Mouse (Mus musculus): ENCODE data around the gene Cdk14. TPM values are rescaled to one million over a fixed set of nuclear protein-coding genes. Genes with fewer than 3 reads are reported as not detected.

Gene Cdk14
- polyA plus RNA-seq, 1 experiment = 14.8 TPM

DNA sequence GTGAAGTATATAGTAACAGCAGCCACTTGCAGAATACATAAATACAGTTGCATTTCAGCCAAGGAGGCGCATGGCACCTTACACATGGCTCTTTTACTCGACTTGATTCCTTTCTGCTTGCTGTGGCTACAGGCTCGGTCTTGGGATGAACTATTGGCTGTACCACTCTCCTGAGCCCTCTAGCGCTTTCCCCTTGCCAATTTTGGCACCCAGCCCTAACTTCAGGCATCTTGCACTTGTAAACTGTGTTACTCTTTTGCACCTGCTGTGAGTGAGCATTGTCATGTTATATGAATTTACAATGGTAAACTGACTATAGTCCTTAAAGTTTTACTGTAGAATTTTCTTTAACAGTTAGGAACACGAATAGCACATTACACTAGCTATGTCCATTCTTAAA lies 603.1 kb downstream of the Cdk14 start:
- Histone ChIP-seq H3K27ac (ENCODE audit: insufficient read depth, low read length) (no peak overlapping the region), H3K9me3 (replicated peaks; ENCODE audit: control insufficient read depth, insufficient read depth, low read length, poor library complexity, severe bottlenecking) (no peaks in the 10 kb centered on the region; the same call in 1 of the 2 replicates), H3K36me3 (ENCODE audit: control insufficient read depth, insufficient read depth, low read length, poor library complexity, severe bottlenecking) (no peaks in the 10 kb centered on the region), H3K27me3 (ENCODE audit: control insufficient read depth, insufficient read depth, low read length, poor library complexity, severe bottlenecking) (no peaks in the 10 kb centered on the region), H3K9ac (ENCODE audit: low read depth, poor library complexity, severe bottlenecking) (no peak overlapping the region), H3K4me3 (ENCODE audit: low read depth, low read length) (no peak overlapping the region), H3K4me1 (ENCODE audit: control insufficient read depth, insufficient read depth, low read length) (no peaks in the 10 kb centered on the region)
- TF ChIP-seq POLR2A (IDR thresholded peaks at IDR 0.05; ENCODE audit: insufficient read depth, low read length) (no peak), CTCF (IDR thresholded peaks at IDR 0.05; ENCODE audit: low read depth, low read length) (no peak), EP300 (IDR thresholded peaks at IDR 0.05; ENCODE audit: insufficient read depth, low read depth, low read length) (no peak)

DNA sequence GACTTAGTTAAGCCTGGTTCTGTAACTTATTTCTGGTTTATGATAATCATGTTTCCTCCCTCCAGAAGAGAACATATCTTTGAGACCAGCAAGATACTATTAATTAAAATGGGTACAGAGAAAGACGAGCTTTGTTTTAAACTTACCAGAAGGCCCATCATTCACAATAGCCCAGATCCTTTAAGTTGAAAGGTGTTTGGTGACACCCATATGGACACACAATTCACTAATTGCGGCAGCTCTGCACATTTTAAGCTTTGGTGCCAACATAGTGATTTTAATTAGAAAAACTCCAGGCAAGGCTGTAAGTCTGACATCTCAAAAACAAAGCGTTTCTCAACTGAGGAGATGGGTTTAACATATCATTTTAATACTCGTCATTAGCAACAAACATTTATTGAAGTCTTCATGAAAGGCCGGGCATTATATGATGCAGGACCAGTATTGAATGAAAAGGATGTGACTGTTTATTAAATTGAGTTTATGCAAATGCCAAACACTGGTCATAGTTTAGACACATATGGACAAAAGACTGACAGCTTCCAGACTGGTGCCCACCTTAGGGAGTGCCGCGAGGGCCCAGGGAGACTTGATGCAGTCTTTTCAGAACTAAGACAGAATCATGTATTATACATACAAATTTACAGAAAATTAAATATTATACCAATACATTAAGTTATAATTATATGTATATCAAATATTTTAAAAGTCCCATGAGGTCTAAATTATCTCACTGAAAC lies 605.5 kb downstream of the Cdk14 start:
- no peaks in the 10 kb centered on the region for H3K4me1 ChIP-seq (ENCODE audit: control insufficient read depth, insufficient read depth, low read length)
- H3K27ac ChIP-seq (ENCODE audit: insufficient read depth, low read length) = no peak overlapping the region
- H3K9me3 ChIP-seq (replicated peaks; ENCODE audit: control insufficient read depth, insufficient read depth, low read length, poor library complexity, severe bottlenecking) = no peaks in the 10 kb centered on the region; the same call in 1 of the 2 replicates

GRCm38 (mm10) chr5:4813357-4813756 lies 606.8 kb downstream of the Cdk14 start:
- no peaks in the 10 kb centered on the region for H3K36me3 ChIP-seq (ENCODE audit: control insufficient read depth, insufficient read depth, low read length, poor library complexity, severe bottlenecking)
- TF ChIP-seq POLR2A (IDR thresholded peaks at IDR 0.05; ENCODE audit: insufficient read depth, low read length) = no peak
- TF ChIP-seq EP300 (IDR thresholded peaks at IDR 0.05; ENCODE audit: insufficient read depth, low read depth, low read length) = no peak
- no peak for TF ChIP-seq CTCF (IDR thresholded peaks at IDR 0.05; ENCODE audit: low read depth, low read length)
- H3K27ac ChIP-seq (ENCODE audit: insufficient read depth, low read length) = no peak overlapping the region
- no peak overlapping the region for H3K4me3 ChIP-seq (ENCODE audit: low read depth, low read length)
- no peaks in the 10 kb centered on the region; the same call in 1 of the 2 replicates for H3K9me3 ChIP-seq (replicated peaks; ENCODE audit: control insufficient read depth, insufficient read depth, low read length, poor library complexity, severe bottlenecking)
- no peaks in the 10 kb centered on the region for H3K27me3 ChIP-seq (ENCODE audit: control insufficient read depth, insufficient read depth, low read length, poor library complexity, severe bottlenecking)
- H3K9ac ChIP-seq (ENCODE audit: low read depth, poor library complexity, severe bottlenecking) = no peak overlapping the region
- H3K4me1 ChIP-seq (ENCODE audit: control insufficient read depth, insufficient read depth, low read length) = no peaks in the 10 kb centered on the region

More for the DNA sequence above, 605.5 kb downstream of the Cdk14 start:
- TF ChIP-seq EP300 (IDR thresholded peaks at IDR 0.05; ENCODE audit: insufficient read depth, low read depth, low read length) (no peak), CTCF (IDR thresholded peaks at IDR 0.05; ENCODE audit: low read depth, low read length) (no peak), POLR2A (IDR thresholded peaks at IDR 0.05; ENCODE audit: insufficient read depth, low read length) (no peak)
- Histone ChIP-seq H3K4me3 (ENCODE audit: low read depth, low read length) (no peak overlapping the region), H3K36me3 (ENCODE audit: control insufficient read depth, insufficient read depth, low read length, poor library complexity, severe bottlenecking) (no peaks in the 10 kb centered on the region), H3K27me3 (ENCODE audit: control insufficient read depth, insufficient read depth, low read length, poor library complexity, severe bottlenecking) (no peaks in the 10 kb centered on the region), H3K9ac (ENCODE audit: low read depth, poor library complexity, severe bottlenecking) (no peak overlapping the region)

DNA sequence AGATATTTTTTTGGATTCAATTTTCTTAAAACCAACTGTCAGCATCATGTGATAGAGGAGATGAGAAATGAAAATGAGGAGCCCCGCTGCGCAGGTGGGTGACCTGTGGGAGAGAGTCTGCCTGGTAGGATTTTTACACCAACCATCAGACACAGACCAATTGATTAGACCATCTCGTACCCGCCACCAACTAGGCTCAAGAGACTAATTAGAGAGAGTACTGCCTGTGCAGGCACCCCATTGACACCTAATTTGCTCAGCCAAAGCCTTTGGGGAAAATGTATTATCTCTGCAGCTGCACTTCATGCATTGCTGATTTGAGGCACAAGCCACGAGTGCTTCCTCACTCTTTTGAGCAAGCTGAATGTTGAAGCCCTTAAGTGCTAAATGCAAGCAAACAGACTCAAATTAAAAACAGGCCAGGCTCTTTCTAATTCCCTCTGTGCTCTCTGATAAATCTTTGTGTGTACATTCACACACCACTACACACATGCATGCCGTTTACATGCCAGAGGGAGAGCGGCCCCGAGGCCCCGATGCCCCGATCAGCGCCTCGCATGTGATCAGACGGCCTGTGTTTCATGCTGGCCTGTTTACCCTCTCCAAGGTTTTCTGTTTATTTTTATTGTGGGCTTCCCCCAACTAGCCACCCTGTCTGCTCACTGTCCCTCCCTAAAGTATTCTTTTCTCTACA lies 607.9 kb downstream of the Cdk14 start:
- H3K27me3 ChIP-seq (ENCODE audit: control insufficient read depth, insufficient read depth, low read length, poor library complexity, severe bottlenecking) = no peaks in the 10 kb centered on the region
- no peaks in the 10 kb centered on the region for H3K36me3 ChIP-seq (ENCODE audit: control insufficient read depth, insufficient read depth, low read length, poor library complexity, severe bottlenecking)
- H3K4me3 ChIP-seq (ENCODE audit: low read depth, low read length) = no peak overlapping the region
- H3K9me3 ChIP-seq (replicated peaks; ENCODE audit: control insufficient read depth, insufficient read depth, low read length, poor library complexity, severe bottlenecking) = no peaks in the 10 kb centered on the region; the same call in 1 of the 2 replicates
- no peak overlapping the region for H3K9ac ChIP-seq (ENCODE audit: low read depth, poor library complexity, severe bottlenecking)
- no peak overlapping the region for H3K27ac ChIP-seq (ENCODE audit: insufficient read depth, low read length)
- TF ChIP-seq EP300 (IDR thresholded peaks at IDR 0.05; ENCODE audit: insufficient read depth, low read depth, low read length) = no peak
- no peak for TF ChIP-seq CTCF (IDR thresholded peaks at IDR 0.05; ENCODE audit: low read depth, low read length)
- TF ChIP-seq POLR2A (IDR thresholded peaks at IDR 0.05; ENCODE audit: insufficient read depth, low read length) = no peak
- no peaks in the 10 kb centered on the region for H3K4me1 ChIP-seq (ENCODE audit: control insufficient read depth, insufficient read depth, low read length)

- Histone ChIP-seq H3K27me3 (ENCODE audit: control insufficient read depth, insufficient read depth, low read length, poor library complexity, severe bottlenecking) (no peaks in the 10 kb centered on the region), H3K9ac (ENCODE audit: low read depth, poor library complexity, severe bottlenecking) (no peak overlapping the region), H3K4me1 (ENCODE audit: control insufficient read depth, insufficient read depth, low read length) (no peaks in the 10 kb centered on the region), H3K4me3 (ENCODE audit: low read depth, low read length) (no peak overlapping the region), H3K36me3 (ENCODE audit: control insufficient read depth, insufficient read depth, low read length, poor library complexity, severe bottlenecking) (no peaks in the 10 kb centered on the region), H3K27ac (ENCODE audit: insufficient read depth, low read length) (no peak overlapping the region), H3K9me3 (replicated peaks; ENCODE audit: control insufficient read depth, insufficient read depth, low read length, poor library complexity, severe bottlenecking) (no peaks in the 10 kb centered on the region)
- no peak for TF ChIP-seq POLR2A (IDR thresholded peaks at IDR 0.05; ENCODE audit: insufficient read depth, low read length)
- TF ChIP-seq CTCF (IDR thresholded peaks at IDR 0.05; ENCODE audit: low read depth, low read length) = no peak
- no peak for TF ChIP-seq EP300 (IDR thresholded peaks at IDR 0.05; ENCODE audit: insufficient read depth, low read depth, low read length)
Observed at GRCm38 (mm10) chr5:4805228-4805627, 614.9 kb downstream of the Cdk14 start.

DNA sequence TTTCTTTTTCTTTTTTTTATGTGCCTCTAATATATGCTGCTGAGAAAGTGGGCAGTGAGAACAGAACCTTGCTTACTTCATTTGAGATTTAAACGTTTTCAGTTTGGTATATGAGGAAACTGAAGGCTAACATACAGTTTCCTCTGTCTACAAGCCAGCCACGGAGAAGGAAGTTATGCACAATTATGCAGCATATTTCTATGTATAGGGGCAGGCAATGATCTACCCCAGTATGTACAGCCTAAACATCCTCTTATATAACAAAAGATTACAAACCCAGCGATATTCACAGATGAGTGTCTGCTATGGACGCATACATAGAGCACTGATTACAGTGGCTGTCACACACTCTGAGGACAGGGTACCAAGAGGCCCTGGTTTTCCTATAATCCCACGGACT lies 616.4 kb downstream of the Cdk14 start:
- Histone ChIP-seq H3K36me3 (ENCODE audit: control insufficient read depth, insufficient read depth, low read length, poor library complexity, severe bottlenecking) (no peaks in the 10 kb centered on the region), H3K4me1 (ENCODE audit: control insufficient read depth, insufficient read depth, low read length) (no peaks in the 10 kb centered on the region), H3K27me3 (ENCODE audit: control insufficient read depth, insufficient read depth, low read length, poor library complexity, severe bottlenecking) (no peaks in the 10 kb centered on the region), H3K9ac (ENCODE audit: low read depth, poor library complexity, severe bottlenecking) (no peak overlapping the region), H3K9me3 (replicated peaks; ENCODE audit: control insufficient read depth, insufficient read depth, low read length, poor library complexity, severe bottlenecking) (no peaks in the 10 kb centered on the region), H3K4me3 (ENCODE audit: low read depth, low read length) (no peak overlapping the region), H3K27ac (ENCODE audit: insufficient read depth, low read length) (no peak overlapping the region)
- TF ChIP-seq CTCF (IDR thresholded peaks at IDR 0.05; ENCODE audit: low read depth, low read length) (no peak), EP300 (IDR thresholded peaks at IDR 0.05; ENCODE audit: insufficient read depth, low read depth, low read length) (no peak), POLR2A (IDR thresholded peaks at IDR 0.05; ENCODE audit: insufficient read depth, low read length) (no peak)
